8 mouse cellular contexts compared by ENCODE assay signal in genomic region chr14:25505201-25505671, GRCm38 (mm10). TPM values are rescaled to one million over a fixed set of nuclear protein-coding genes. Genes with fewer than 3 reads are reported as not detected.
DNase-seq lines count a peak whose midpoint lies in the region; ATAC-seq and TF ChIP-seq lines count a peak whose summit lies in the region.

No protein-coding gene starts in this region.

- DNase-seq in embryonic facial prominence, embryonic 14.5 days (ENCODE audit: low spot score): no peak
- DNase-seq in embryonic facial prominence, embryonic 10.5 days (ENCODE audit: low spot score): no peak
- DNase-seq in MN1 (ENCODE audit: low spot score): peak; percentile 81
- DNase-seq in lung, embryonic 14.5 days: peak; percentile 34
- DNase-seq in frontal cortex, adult 2 months (ENCODE audit: extremely low spot score in 1 of 2, low spot score in 1 of 2): no peak
- DNase-seq in gastrocnemius, postnatal 10 days: no peak
- DNase-seq in urinary bladder, postnatal 10 days (ENCODE audit: low spot score): no peak

- peaks cover 13% of the 10 kb centered on the region for H3K4me1 ChIP-seq in embryonic facial prominence, embryonic 14.5 days (ENCODE audit: control insufficient read depth, insufficient read depth, low read length)
- peaks cover 58% of the 10 kb centered on the region for H3K4me1 ChIP-seq in embryonic facial prominence, embryonic 10.5 days
- H3K4me1 ChIP-seq in heart, embryonic 14.5 days (ENCODE audit: control insufficient read depth in 2 of 2, insufficient read depth in 2 of 2, low read length in 2 of 2): peaks cover 61 to 70% of the 10 kb centered on the region in 2 experiments
- H3K4me1 ChIP-seq in lung, embryonic 14.5 days (ENCODE audit: insufficient read depth): peaks cover 34% of the 10 kb centered on the region

- no peak overlapping the region for H3K4me3 ChIP-seq in embryonic facial prominence, embryonic 14.5 days (ENCODE audit: low read depth, low read length)
- no peak overlapping the region for H3K4me3 ChIP-seq in embryonic facial prominence, embryonic 10.5 days
- no peak overlapping the region for H3K4me3 ChIP-seq in heart, embryonic 14.5 days (ENCODE audit: control insufficient read depth in 1 of 2, insufficient read depth in 1 of 2, low read depth in 1 of 2, low read length in 2 of 2)
- H3K4me3 ChIP-seq in lung, embryonic 14.5 days (ENCODE audit: low read depth, low read length): no peak overlapping the region

- H3K27me3 ChIP-seq in embryonic facial prominence, embryonic 14.5 days (replicated peaks; ENCODE audit: control insufficient read depth, insufficient read depth, low read length): no peaks in the 10 kb centered on the region
- no peaks in the 10 kb centered on the region for H3K27me3 ChIP-seq in embryonic facial prominence, embryonic 10.5 days (replicated peaks; ENCODE audit: low read depth, poor library complexity, severe bottlenecking)
- H3K27me3 ChIP-seq in heart, embryonic 14.5 days (ENCODE audit: control insufficient read depth, insufficient read depth, low read length): no peaks in the 10 kb centered on the region
- H3K27me3 ChIP-seq in lung, embryonic 14.5 days (ENCODE audit: insufficient read depth, low read length): no peaks in the 10 kb centered on the region

- H3K9me3 ChIP-seq in embryonic facial prominence, embryonic 14.5 days (ENCODE audit: control insufficient read depth, low read length): no peaks in the 10 kb centered on the region
- no peaks in the 10 kb centered on the region for H3K9me3 ChIP-seq in embryonic facial prominence, embryonic 10.5 days
- H3K9me3 ChIP-seq in heart, embryonic 14.5 days (ENCODE audit: control insufficient read depth, low read length): no peaks in the 10 kb centered on the region
- no peaks in the 10 kb centered on the region for H3K9me3 ChIP-seq in lung, embryonic 14.5 days (ENCODE audit: low read depth, low read length)

- H3K36me3 ChIP-seq in embryonic facial prominence, embryonic 14.5 days (ENCODE audit: control insufficient read depth, insufficient read depth, low read length): peaks cover 53% of the 10 kb centered on the region
- H3K36me3 ChIP-seq in embryonic facial prominence, embryonic 10.5 days (replicated peaks): peaks cover 81% of the 10 kb centered on the region
- H3K36me3 ChIP-seq in heart, embryonic 14.5 days (ENCODE audit: control insufficient read depth, insufficient read depth, low read length): peaks cover 54% of the 10 kb centered on the region
- H3K36me3 ChIP-seq in lung, embryonic 14.5 days (ENCODE audit: insufficient read depth): peaks cover 44% of the 10 kb centered on the region; the same call in 1 of the 2 replicates

- no peak overlapping the region for H3K27ac ChIP-seq in embryonic facial prominence, embryonic 14.5 days (replicated peaks; ENCODE audit: low read depth, low read length)
- H3K27ac ChIP-seq in embryonic facial prominence, embryonic 10.5 days (replicated peaks): no peak overlapping the region
- H3K27ac ChIP-seq in heart, embryonic 14.5 days (replicated peaks in 1 of 2; ENCODE audit: control insufficient read depth in 1 of 2, insufficient read depth in 1 of 2, low read depth in 2 of 2, low read length in 2 of 2): peak overlapping the region; percentile 87 to 91
- peak overlapping the region; percentile 9; the same call in 1 of the 2 replicates for H3K27ac ChIP-seq in lung, embryonic 14.5 days (ENCODE audit: low read depth)

- H3K4me2 ChIP-seq in embryonic facial prominence, embryonic 14.5 days (ENCODE audit: low read depth, low read length): no peak overlapping the region
- H3K4me2 ChIP-seq in heart, embryonic 14.5 days (ENCODE audit: low read length): no peak overlapping the region
- H3K4me2 ChIP-seq in lung, embryonic 14.5 days: no peak overlapping the region

- H3K9ac ChIP-seq in embryonic facial prominence, embryonic 14.5 days (ENCODE audit: low read depth, low read length): no peak overlapping the region
- peak overlapping the region; percentile 34; the same call in 1 of the 2 replicates for H3K9ac ChIP-seq in heart, embryonic 14.5 days (ENCODE audit: low read length)
- H3K9ac ChIP-seq in lung, embryonic 14.5 days: no peak overlapping the region

- no peak for TF ChIP-seq CTCF in lung, embryonic 14.5 days (IDR thresholded peaks at IDR 0.05; ENCODE audit: low read depth)

- ATAC-seq in embryonic facial prominence, embryonic 14.5 days (ENCODE audit: low read depth): peak; percentile 34; the same call in 1 of the 2 replicates
- ATAC-seq in heart, embryonic 14.5 days (ENCODE audit: insufficient number of reproducible peaks, insufficient read depth, low FRiP score, low read depth): peak; percentile 69
- ATAC-seq in lung, embryonic 14.5 days (ENCODE audit: insufficient read depth): peak; percentile 41; the same call in 1 of the 2 replicates

- 48% methylated on average over 6 of the region's 6 CpGs for WGBS in embryonic facial prominence, embryonic 14.5 days
- 66% methylated on average over 6 of the region's 6 CpGs for WGBS in embryonic facial prominence, embryonic 10.5 days
- 26% methylated on average over 6 of the region's 6 CpGs for WGBS in heart, embryonic 14.5 days
- WGBS in lung, embryonic 14.5 days: 48% methylated on average over 6 of the region's 6 CpGs

RNA-seq across cellular contexts. Expression of gene Zmiz1, which starts 46.3 kb away (rescaled TPM):
- 31.3 and 36.6 TPM in 2 replicates for polyA plus RNA-seq in embryonic facial prominence, embryonic 14.5 days (2014; fragmentation: Nextera tagmentation; extraction: Ambion mirVana)
- 42.8 and 45.6 TPM in 2 replicates for polyA plus RNA-seq in embryonic facial prominence, embryonic 10.5 days (2016; fragmentation: Nextera tagmentation; extraction: Ambion mirVana)
- 27.7 and 31.3 TPM in 2 replicates for polyA plus RNA-seq in heart, embryonic 14.5 days (2014; fragmentation: Nextera tagmentation; extraction: Ambion mirVana)
- 33.5 TPM in 2 replicates for polyA plus RNA-seq in lung, embryonic 14.5 days (2014; fragmentation: Nextera tagmentation; extraction: Ambion mirVana)
- polyA plus RNA-seq in frontal cortex, adult 2 months (2012; rRNA removed): 39.1 and 45.9 TPM in 2 replicates
- total RNA-seq in gastrocnemius, postnatal 10 days (2021): 10 to 100 TPM; 31.6 to 43.8 TPM

Comparison
In these comparisons a context has a peak if more than half of its experiments do, and no peak if none do; other contexts are left out.
1. DNase-seq: peak in MN1 (single experiment) and lung, embryonic 14.5 days (single experiment); none in embryonic facial prominence, embryonic 14.5 days (single experiment), embryonic facial prominence, embryonic 10.5 days (single experiment), frontal cortex, adult 2 months (0 of 2), gastrocnemius, postnatal 10 days (single experiment) and urinary bladder, postnatal 10 days (single experiment).
2. H3K27ac ChIP-seq: peak in heart, embryonic 14.5 days (2 of 2) and lung, embryonic 14.5 days (single experiment); none in embryonic facial prominence, embryonic 14.5 days (single experiment) and embryonic facial prominence, embryonic 10.5 days (single experiment).
3. Peak in every context shown above with its lines, with median percentiles within 50 percentile points of each other: ATAC-seq.